Mouse (Mus musculus) neural tube, embryonic 11.5 days (tissue): ENCODE measurements around the gene Snapc4. TPM values are rescaled to one million over a fixed set of nuclear protein-coding genes. Genes with fewer than 3 reads are reported as not detected.

ENCODE experiments used
- ATAC-seq: fragments of 200-750 bp; cut with Nextera tagmentation; 2 replicates; pipeline ENCODE4 v1.8.0; 2017; ENCODE audit warnings: moderate number of reproducible peaks, mild to moderate bottlenecking, moderate TSS enrichment, moderate library complexity; ENCODE audit not compliant: insufficient read depth, low FRiP score, low TSS enrichment
- DNase-seq: peaks from one replicate; pipeline ENCODE4 v3.0.0-alpha.2; 2015; ENCODE audit warnings: low spot score
- H3K27ac ChIP-seq: fragments of 300-500 bp; sonication (generic); 2 replicates; pipeline ENCODE4 v1.5.1; 2014; ENCODE audit warnings: low read depth, mild to moderate bottlenecking, low read length
- H3K27me3 ChIP-seq: fragments of 300-500 bp; sonication (generic); 2 replicates; pipeline ENCODE4 v1.6.1; 2014; ENCODE audit warnings: mild to moderate bottlenecking, low read length, mixed read lengths; ENCODE audit not compliant: control insufficient read depth, insufficient read depth
- H3K36me3 ChIP-seq: fragments of 300-500 bp; sonication (generic); 2 replicates; pipeline ENCODE4 v1.6.1; 2014; ENCODE audit warnings: mild to moderate bottlenecking, low read length, moderate library complexity, mixed read lengths; ENCODE audit not compliant: control insufficient read depth, insufficient read depth
- H3K4me1 ChIP-seq: fragments of 300-500 bp; sonication (generic); 2 replicates; pipeline ENCODE4 v1.6.1; 2014; ENCODE audit warnings: low read length, mixed read lengths; ENCODE audit not compliant: control insufficient read depth, insufficient read depth
- H3K4me2 ChIP-seq: fragments of 300-500 bp; sonication (generic); 2 replicates; pipeline ENCODE4 v1.6.1; 2014; ENCODE audit warnings: low read depth, mild to moderate bottlenecking, moderate library complexity
- H3K4me3 ChIP-seq: fragments of 300-500 bp; sonication (generic); 2 replicates; pipeline ENCODE4 v1.5.1; 2014; ENCODE audit warnings: low read depth, low read length
- H3K9ac ChIP-seq: fragments of 300-500 bp; sonication (generic); 2 replicates; pipeline ENCODE4 v1.6.1; 2014; ENCODE audit warnings: mild to moderate bottlenecking, low read length
- H3K9me3 ChIP-seq: fragments of 300-500 bp; sonication (generic); 2 replicates; pipeline ENCODE4 v1.6.1; 2016; ENCODE audit warnings: low read length; ENCODE audit not compliant: control insufficient read depth
- WGBS: fragments of 180-500 bp; shearing (Covaris S2); extraction: QIAGEN DNeasy Blood & Tissue Kit; methylation state at CpG from one replicate; pipeline ENCODE4 v1.1.7; 2014; 5-methylcytosine and 5-hydroxymethylcytosine counted together
- polyA plus RNA-seq: library from polyadenylated mRNA; unstranded; fragments of >200 nt; fragmentation: Nextera tagmentation; extraction: Ambion mirVana; gene quantifications from 2 replicates; pipeline ENCODE4 v1.2.1, GENCODE M21; 2014

Gene Snapc4
- polyA plus RNA-seq, 1 experiment from 2014 or later: 26.9 TPM

DNA sequence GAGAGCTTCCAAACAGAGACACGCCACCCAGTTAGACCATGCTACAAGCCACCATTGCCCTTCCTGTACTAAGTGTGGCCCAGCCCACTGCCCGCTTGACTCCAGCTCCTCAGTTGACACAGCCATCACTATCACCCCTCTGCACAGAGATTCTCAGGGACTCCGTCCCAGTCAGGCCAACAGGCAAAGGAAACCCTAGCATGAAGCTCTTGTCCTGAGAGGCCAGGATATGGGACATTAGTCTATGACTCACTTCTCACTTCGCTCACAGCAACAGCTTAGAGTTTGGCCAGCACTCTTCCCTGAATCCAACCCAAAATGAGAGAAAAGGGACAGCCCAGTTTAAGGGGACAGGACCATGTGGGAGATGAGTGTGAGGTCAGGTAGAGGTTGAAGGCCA lies 26.1 kb downstream of the Snapc4 start:
- H3K27me3 ChIP-seq: no peaks in the 10 kb centered on the region
- DNase-seq (no peak), ATAC-seq (no peak)
- peaks cover 10% of the 10 kb centered on the region for H3K4me1 ChIP-seq
- no peak overlapping the region for H3K4me2 ChIP-seq
- 91% methylated on average over 4 of the region's 4 CpGs for WGBS
- H3K4me3 ChIP-seq: no peak overlapping the region
- H3K36me3 ChIP-seq: no peaks in the 10 kb centered on the region; the same call in 1 of the 2 replicates
- H3K9me3 ChIP-seq: no peaks in the 10 kb centered on the region
- no peak overlapping the region for H3K27ac ChIP-seq
- H3K9ac ChIP-seq: no peak overlapping the region

DNA sequence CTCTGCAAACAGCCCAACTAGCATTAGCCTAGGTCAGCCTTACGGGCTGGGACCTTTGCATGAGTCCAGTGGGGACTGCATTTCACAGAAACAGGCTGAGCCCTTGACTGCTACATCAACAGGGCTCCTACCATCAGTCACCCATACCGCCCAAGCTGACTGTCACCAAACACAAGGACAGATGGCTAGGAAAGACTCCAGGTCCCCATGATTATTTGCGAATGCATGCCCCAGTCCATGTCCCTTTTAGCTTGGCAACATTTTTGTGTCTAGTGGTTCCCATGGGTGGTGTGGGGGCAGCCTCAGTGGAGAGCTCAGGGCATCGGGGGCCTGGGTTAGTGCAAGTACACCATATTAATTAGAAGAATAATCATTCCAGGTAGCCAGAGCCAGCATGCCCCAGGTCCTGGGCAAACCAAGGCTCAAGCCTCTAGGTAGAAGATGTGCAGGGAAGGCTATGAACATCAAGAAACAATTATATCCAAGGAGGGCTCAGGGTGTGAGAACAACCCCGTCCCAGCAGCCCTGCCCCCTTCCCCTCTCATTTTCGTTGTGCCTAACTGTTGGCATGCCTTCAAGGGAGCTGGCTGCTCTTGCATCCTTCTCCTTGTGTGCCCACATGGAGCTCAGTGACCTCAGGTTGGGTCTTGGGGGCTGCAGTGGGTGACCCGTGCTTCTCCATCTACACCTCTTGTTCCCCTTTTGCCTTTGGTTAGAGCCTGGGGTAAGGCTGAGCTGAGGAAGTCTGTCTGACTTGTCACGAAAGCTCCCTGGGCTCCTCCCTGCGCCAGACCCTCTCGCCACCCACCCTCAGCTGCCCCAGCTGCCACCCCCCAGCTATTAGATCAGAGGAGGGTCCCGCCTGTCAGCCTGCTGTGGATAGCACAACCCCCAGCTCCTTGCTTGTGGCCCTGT lies 27.1 kb downstream of the Snapc4 start:
- Histone ChIP-seq H3K4me1 (peaks cover 10% of the 10 kb centered on the region), H3K9me3 (no peaks in the 10 kb centered on the region), H3K4me3 (peak overlapping the region; percentile 75), H3K36me3 (peaks cover 3% of the 10 kb centered on the region), H3K9ac (peak overlapping the region; percentile 89; the same call in 1 of the 2 replicates), H3K27me3 (no peaks in the 10 kb centered on the region), H3K4me2 (peak overlapping the region; percentile 99), H3K27ac (no peak overlapping the region)
- no peak for ATAC-seq
- 88% methylated on average over 11 of the region's 11 CpGs for WGBS
- no peak for DNase-seq

DNA sequence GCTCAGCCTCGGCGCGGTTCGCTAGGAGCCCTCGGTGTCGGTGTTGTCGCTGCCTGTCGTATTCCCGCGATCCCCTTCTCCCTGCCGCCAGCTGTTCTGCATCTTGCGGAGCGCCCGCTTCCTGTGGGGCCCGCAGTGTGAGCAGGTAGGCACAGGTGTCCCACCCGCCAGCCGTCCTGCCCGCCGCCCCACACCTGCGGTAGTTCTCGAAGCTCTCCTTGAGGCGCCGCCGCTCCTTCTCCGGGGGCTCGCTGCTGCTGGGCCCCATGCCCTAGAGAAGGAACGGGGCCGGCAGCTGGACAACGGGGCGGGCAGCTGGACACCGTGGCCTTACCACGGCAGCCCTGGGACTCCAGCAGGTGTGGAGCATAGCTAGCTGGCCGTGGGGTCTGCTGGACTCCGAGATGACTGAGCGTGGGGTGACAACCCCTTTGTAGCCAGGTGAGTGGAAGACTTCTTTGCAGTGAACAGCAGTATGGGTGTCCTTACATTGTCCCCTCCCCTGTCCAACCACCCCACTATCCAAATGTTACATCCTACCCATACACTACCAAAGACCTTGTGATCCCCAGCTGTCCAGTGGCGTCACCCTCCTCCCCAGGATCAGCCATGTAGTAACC lies 28.1 kb downstream of the Snapc4 start:
- Histone ChIP-seq H3K4me2 (peak overlapping the region; percentile 99), H3K27ac (no peak overlapping the region), H3K9ac (peak overlapping the region; percentile 89), H3K36me3 (peaks cover 3% of the 10 kb centered on the region), H3K27me3 (no peaks in the 10 kb centered on the region), H3K4me1 (peaks cover 10% of the 10 kb centered on the region), H3K9me3 (no peaks in the 10 kb centered on the region), H3K4me3 (peak overlapping the region; percentile 75)
- ATAC-seq (peak; percentile 26; the same call in 1 of the 2 replicates), DNase-seq (no peak)
- 3% methylated on average over 36 of the region's 36 CpGs for WGBS

DNA sequence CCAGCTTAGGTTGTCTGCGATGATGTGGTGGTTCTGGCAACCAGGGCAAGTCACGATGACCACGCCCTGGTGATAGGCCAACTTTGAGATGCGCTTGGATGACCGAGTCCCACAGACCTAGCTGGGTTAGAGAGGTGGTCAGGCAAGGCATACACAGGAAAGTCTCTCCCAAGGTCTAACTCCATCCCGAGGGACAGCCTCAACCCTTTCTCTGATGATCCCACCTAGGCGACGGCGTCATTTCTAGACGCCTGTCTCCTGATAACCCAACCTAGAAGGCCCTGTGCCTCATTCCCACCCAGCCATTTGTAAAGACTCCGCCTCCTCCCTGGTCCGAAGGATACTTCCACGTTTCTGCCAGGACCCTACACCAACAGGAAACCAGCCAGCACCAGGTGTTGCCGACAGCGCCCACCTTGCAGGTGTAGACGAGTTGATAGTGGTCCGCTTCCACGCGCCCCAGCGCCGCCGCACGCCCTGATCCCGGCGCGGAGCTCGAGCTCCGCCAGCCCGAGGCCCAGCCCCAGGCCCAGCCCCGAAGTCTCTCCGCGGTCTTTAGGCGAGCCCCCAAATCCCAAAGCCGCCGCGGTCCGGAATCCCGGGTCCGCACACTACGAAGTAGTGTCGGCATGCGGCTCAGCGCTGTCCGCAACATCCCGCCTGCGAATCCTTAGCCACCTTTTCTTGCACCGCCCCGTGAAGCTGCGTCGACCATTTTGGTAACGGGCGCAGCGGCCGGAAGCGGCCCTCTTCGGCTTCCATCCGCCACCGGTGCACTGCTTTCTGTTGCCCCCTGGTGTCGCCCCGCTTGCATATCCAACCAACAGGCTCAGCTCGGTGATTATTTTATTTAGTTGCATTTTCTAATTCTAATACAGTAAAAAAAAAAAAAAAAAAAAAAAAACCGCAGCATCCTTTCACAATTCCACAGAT lies 28.8 kb downstream of the Snapc4 start, which contains the start of gene Dnlz:
TSS of gene Dnlz (minus strand) at position 753 of the 933 bp plus-strand sequence.
- ATAC-seq: peak; percentile 58
- 3% methylated on average over 62 of the region's 62 CpGs for WGBS
- H3K27ac ChIP-seq: peak within 1 kb of the TSS; percentile 63; the same call in 1 of the 2 replicates
- peak within 1 kb of the TSS; percentile 99 for H3K4me2 ChIP-seq
- DNase-seq: peak; percentile 93
- no peaks in the 10 kb centered on the region for H3K9me3 ChIP-seq
- H3K4me1 ChIP-seq: peaks cover 10% of the 10 kb centered on the region
- peaks cover 5% of the 10 kb centered on the region for H3K36me3 ChIP-seq
- peak within 1 kb of the TSS; percentile 95 for H3K9ac ChIP-seq
- no peaks in the 10 kb centered on the region for H3K27me3 ChIP-seq
- H3K4me3 ChIP-seq: peak within 1 kb of the TSS; percentile 75

DNA sequence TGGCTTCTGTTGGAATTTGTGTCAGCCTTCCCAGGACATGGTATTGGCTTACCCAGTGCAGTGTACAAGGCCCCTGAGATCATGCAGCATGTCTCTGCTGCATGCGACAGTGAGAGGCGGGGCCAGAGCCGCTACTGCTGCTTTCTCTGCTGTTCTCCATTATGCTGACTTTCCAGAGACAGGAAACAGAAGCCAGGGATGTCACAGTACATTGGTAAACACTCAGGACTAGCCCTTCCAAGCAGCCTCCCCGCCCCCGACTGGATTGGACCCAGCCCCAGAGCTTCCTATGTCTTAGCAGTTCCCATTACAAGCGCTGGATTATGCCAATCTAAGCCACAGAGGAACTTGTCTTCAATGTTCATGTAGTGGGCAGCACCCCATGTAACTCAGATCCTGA lies 32.2 kb downstream of the Snapc4 start:
- H3K4me1 ChIP-seq: peaks cover 10% of the 10 kb centered on the region
- H3K4me3 ChIP-seq: no peak overlapping the region
- peaks cover 13% of the 10 kb centered on the region for H3K36me3 ChIP-seq
- no peaks in the 10 kb centered on the region for H3K9me3 ChIP-seq
- H3K27ac ChIP-seq: no peak overlapping the region
- DNase-seq (no peak), ATAC-seq (no peak)
- WGBS: 83% methylated on average over 6 of the region's 6 CpGs
- no peaks in the 10 kb centered on the region for H3K27me3 ChIP-seq
- no peak overlapping the region for H3K9ac ChIP-seq
- no peak overlapping the region for H3K4me2 ChIP-seq

DNA sequence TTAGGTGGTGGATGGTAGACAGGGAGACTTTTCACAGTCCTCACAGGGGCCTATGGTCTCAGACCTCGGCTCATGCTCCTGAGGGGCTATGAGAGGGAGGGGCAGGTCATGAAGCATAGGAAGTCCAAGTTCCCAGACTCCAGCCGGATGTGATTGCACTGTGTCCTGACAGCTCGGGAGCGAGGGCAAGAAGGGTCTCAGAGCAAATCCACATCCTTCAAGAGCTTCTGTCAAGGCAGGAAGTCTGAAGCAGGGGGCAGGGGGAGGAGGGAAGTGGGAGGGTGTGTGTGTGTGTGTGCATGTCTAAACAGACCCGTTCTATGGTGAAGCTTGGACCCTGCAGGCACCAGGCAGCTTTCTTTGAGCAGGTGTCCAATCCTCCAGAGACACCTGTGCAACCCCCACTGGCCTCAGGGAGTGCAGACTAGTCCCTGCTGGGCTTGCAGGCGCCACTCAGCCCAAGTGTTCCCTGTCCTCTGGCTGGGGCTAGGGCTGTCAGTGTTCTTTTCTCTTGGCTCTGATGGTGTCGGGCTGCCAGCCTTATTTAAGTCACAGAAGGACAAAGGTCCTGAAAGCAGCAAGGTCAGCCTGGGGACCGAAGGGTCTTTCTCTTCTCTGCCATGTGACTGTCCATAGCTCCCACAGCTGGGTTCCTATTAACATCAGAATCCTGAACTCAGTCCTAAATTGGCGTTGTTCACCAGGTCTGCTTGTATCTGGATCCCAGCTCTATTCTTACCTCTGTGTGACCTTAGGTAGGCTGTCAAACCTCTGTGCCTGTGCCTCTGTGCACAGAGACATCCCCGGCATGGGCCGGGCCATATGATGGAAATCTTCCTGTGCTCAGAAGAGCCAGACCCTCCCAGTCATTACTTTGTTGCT lies 37.6 kb downstream of the Snapc4 start:
- Histone ChIP-seq H3K36me3 (peaks cover 31% of the 10 kb centered on the region), H3K9ac (no peak overlapping the region), H3K4me2 (no peak overlapping the region), H3K4me3 (no peak overlapping the region), H3K27ac (no peak overlapping the region), H3K27me3 (no peaks in the 10 kb centered on the region), H3K4me1 (no peaks in the 10 kb centered on the region), H3K9me3 (no peaks in the 10 kb centered on the region)
- DNase-seq: no peak
- ATAC-seq: no peak
- WGBS: 69% methylated on average over 11 of the region's 11 CpGs

DNA sequence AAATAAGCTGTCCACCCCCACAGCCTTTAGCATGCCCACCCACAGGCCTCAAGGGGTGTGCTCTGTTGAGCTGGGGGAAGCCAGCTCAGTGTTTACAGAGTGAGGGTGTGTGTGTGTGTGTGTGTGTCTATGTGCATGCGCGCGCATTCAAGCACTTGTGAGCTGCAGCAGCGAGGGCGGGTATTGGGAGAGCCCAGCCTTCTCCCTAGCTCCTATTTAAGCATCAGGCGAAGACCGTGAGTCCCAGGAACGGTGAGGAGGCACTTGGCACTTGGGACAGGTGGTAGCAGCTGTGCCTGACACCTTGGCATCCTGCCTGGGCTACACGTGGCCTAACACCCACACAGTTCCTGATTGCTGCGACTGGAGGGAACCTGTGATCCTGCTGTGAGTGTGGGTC lies 38.4 kb downstream of the Snapc4 start:
- no peak for ATAC-seq
- H3K4me3 ChIP-seq: no peak overlapping the region
- H3K4me1 ChIP-seq: no peaks in the 10 kb centered on the region
- no peak overlapping the region for H3K9ac ChIP-seq
- H3K27me3 ChIP-seq: no peaks in the 10 kb centered on the region
- DNase-seq: no peak
- H3K9me3 ChIP-seq: no peaks in the 10 kb centered on the region
- no peak overlapping the region for H3K4me2 ChIP-seq
- 90% methylated on average over 10 of the region's 10 CpGs for WGBS
- H3K36me3 ChIP-seq: peaks cover 29% of the 10 kb centered on the region
- no peak overlapping the region for H3K27ac ChIP-seq
